Mouse (Mus musculus) bone marrow macrophage, adult 2 months (primary cell): ENCODE data around the gene Pcbp4.

Source experiments
- CTCF ChIP-seq: IDR thresholded peaks from 2 replicates; pipeline ENCODE4 v1.5.1; 2012; ENCODE audit warnings: low read depth, mild to moderate bottlenecking, low read length, moderate library complexity
- POLR2A ChIP-seq: IDR thresholded peaks from 2 replicates; pipeline ENCODE4 v1.6.1; 2012; ENCODE audit warnings: mild to moderate bottlenecking, low read depth, low read length, borderline replicate concordance

GRCm38 (mm10) chr9:106420608-106421007 is 32.5 kb upstream of the Pcbp4 start:
- no peak for TF ChIP-seq POLR2A
- TF ChIP-seq CTCF: no peak
